Mouse (Mus musculus): ENCODE data around the gene Sema6b. TPM values are rescaled to one million over a fixed set of nuclear protein-coding genes. Genes with fewer than 3 reads are reported as not detected.
A peak's percentile ranks its signal among the peaks of the same experiment; 100 is the strongest.
"Not testable (repeated sequence)": the region's sequence is repeated elsewhere in the genome, so short reads cannot be mapped to it uniquely, and the experiment has no call there.

Sema6b gene
- total and polyA plus RNA-seq, 3 experiments: 8.6 to 12.6 (median 8.9) TPM

- Histone ChIP-seq H3K4me3 (no peak overlapping the region), H3K9ac (ENCODE audit: low read depth, low read length) (no peak overlapping the region), H3K36me3 (ENCODE audit: control insufficient read depth, insufficient read depth, low read length) (no peaks in the 10 kb centered on the region), H3K4me1 (ENCODE audit: control insufficient read depth, insufficient read depth, low read length) (peaks cover 7% of the 10 kb centered on the region), H3K27me3 (ENCODE audit: control insufficient read depth, insufficient read depth, low read length) (no peaks in the 10 kb centered on the region), H3K79me2 (replicated peaks; ENCODE audit: control insufficient read depth, insufficient read depth, low read length) (no peaks in the 10 kb centered on the region), H3K27ac (no peak overlapping the region)
- TF ChIP-seq EP300 (IDR thresholded peaks at IDR 0.05; ENCODE audit: insufficient read depth, low read depth, low read length): no peak
- TF ChIP-seq CTCF (IDR thresholded peaks at IDR 0.05): no peak
- intact Hi-C loops (cut with DNase I): no loop called here
- WGBS: 65% methylated on average over 4 of the region's 4 CpGs
- DNase-seq: peak in 1 of 2 experiments; percentile 18
Measured at GRCm38 (mm10) chr17:56106981-56107380, 33.2 kb downstream of the Sema6b start.

DNA sequence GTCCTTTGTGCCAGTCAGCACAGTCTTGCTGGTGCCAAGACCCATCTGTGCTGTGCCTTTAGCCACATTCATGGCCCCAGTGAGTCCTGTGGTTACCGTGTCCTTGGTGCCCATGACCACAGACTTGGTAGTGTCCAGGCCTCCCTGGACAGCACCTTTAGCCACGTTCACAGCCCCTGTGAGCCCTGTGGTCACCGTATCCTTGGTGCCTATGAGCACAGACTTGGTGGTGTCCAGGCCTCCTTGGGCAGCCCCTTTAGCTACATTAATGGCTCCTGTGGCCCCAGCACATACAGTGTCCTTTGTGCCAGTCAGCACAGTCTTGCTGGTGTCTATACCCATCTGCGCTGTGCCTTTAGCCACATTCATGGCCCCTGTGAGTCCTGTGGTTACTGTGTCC lies 33.7 kb downstream of the Sema6b start:
- not testable (repeated sequence) for H3K79me2 ChIP-seq (replicated peaks; ENCODE audit: control insufficient read depth, insufficient read depth, low read length)

DNA sequence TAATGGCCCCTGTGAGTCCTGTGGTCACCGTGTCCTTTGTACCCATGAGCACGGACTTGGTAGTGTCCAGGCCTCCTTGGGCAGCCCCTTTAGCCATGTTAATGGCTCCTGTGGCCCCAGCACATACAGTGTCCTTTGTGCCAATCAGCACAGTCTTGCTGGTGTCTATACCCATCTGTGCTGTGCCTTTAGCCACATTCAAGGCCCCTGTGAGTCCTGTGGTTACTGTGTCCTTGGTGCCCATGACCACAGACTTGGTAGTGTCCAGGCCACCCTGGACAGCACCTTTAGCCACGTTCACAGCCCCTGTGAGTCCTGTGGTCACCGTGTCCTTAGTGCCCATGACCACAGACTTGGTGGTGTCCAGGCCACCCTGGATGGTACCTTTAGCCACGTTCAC lies 35.3 kb downstream of the Sema6b start:
- intact Hi-C loops (cut with DNase I); H3K4me1 ChIP-seq (ENCODE audit: control insufficient read depth, insufficient read depth, low read length); H3K4me3 ChIP-seq; H3K27ac ChIP-seq; H3K9ac ChIP-seq (ENCODE audit: low read depth, low read length); DNase-seq; H3K36me3 ChIP-seq (ENCODE audit: control insufficient read depth, insufficient read depth, low read length); H3K79me2 ChIP-seq (replicated peaks; ENCODE audit: control insufficient read depth, insufficient read depth, low read length); H3K27me3 ChIP-seq (ENCODE audit: control insufficient read depth, insufficient read depth, low read length): not testable (repeated sequence)
- WGBS: 77% methylated on average over 2 of the region's 5 CpGs

More for the DNA sequence above, 33.7 kb downstream of the Sema6b start:
- 94% methylated on average over 4 of the region's 4 CpGs for WGBS
- H3K27me3 ChIP-seq (ENCODE audit: control insufficient read depth, insufficient read depth, low read length); H3K4me1 ChIP-seq (ENCODE audit: control insufficient read depth, insufficient read depth, low read length); H3K4me3 ChIP-seq; H3K9ac ChIP-seq (ENCODE audit: low read depth, low read length); H3K36me3 ChIP-seq (ENCODE audit: control insufficient read depth, insufficient read depth, low read length); intact Hi-C loops (cut with DNase I); DNase-seq; H3K27ac ChIP-seq: not testable (repeated sequence)

DNA sequence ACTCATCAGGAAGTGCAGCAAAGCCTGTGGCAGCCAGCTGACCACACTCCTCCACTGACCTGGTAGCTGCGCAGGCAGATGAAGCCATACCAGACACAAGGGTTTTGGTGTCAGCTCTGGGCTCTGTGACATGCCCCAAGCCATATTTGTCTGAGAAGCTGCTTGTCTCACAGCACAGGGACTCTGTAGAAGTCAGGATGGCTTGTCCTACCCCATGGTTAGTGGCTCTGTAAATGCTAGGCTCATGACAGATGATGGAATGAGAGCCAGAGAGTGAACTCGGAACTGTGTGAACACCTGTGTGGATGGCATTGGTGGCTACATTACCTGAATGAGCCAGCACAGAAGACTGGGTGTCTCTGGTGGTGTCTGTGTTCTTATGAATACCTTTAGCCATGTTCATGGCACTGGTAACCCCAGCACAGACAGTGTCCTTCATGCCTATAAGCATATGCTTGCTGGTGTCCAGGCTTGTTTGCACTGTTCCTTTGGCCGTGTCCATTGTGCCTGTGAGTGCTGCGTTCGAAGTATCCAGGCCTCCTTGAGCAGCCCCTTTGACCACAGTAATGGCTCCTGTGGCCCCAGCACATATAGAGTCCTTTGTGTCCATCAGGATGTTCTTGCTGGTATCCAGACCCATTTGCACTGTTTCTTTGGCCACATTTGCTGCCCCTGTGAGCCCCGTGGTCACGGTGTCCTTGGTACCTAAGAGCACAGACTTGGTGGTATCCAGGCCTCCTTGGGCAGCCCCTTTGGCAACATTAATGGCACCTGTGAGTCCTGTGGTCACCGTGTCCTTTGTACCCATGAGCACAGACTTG lies 36.5 kb downstream of the Sema6b start:
- no peak for DNase-seq
- Histone ChIP-seq H3K4me1 (ENCODE audit: control insufficient read depth, insufficient read depth, low read length) (peaks cover 4% of the 10 kb centered on the region; the same call in 1 of the 2 replicates), H3K27me3 (ENCODE audit: control insufficient read depth, insufficient read depth, low read length) (no peaks in the 10 kb centered on the region), H3K27ac (no peak overlapping the region; the same call in 1 of the 2 replicates), H3K9ac (ENCODE audit: low read depth, low read length) (no peak overlapping the region), H3K36me3 (ENCODE audit: control insufficient read depth, insufficient read depth, low read length) (no peaks in the 10 kb centered on the region), H3K4me3 (no peak overlapping the region), H3K79me2 (replicated peaks; ENCODE audit: control insufficient read depth, insufficient read depth, low read length) (no peaks in the 10 kb centered on the region)
- intact Hi-C loops (cut with DNase I): no loop called here
- TF ChIP-seq CTCF (IDR thresholded peaks at IDR 0.05): no peak
- TF ChIP-seq EP300 (IDR thresholded peaks at IDR 0.05; ENCODE audit: insufficient read depth, low read depth, low read length): peak; percentile 46
- peak; percentile 55 for TF ChIP-seq POLR2A (IDR thresholded peaks at IDR 0.05; ENCODE audit: insufficient read depth, low read depth, low read length)
- WGBS: 82% methylated on average over 8 of the region's 8 CpGs

GRCm38 (mm10) chr17:56102927-56103326 lies 37.2 kb downstream of the Sema6b start:
- intact Hi-C loops (cut with DNase I): no loop called here
- Histone ChIP-seq H3K9ac (ENCODE audit: low read depth, low read length) (no peak overlapping the region), H3K27ac (no peak overlapping the region; the same call in 1 of the 2 replicates), H3K36me3 (ENCODE audit: control insufficient read depth, insufficient read depth, low read length) (no peaks in the 10 kb centered on the region), H3K4me1 (ENCODE audit: control insufficient read depth, insufficient read depth, low read length) (peaks cover 2% of the 10 kb centered on the region; the same call in 1 of the 2 replicates), H3K4me3 (no peak overlapping the region), H3K79me2 (replicated peaks; ENCODE audit: control insufficient read depth, insufficient read depth, low read length) (no peaks in the 10 kb centered on the region), H3K27me3 (ENCODE audit: control insufficient read depth, insufficient read depth, low read length) (no peaks in the 10 kb centered on the region)
- TF ChIP-seq CTCF (IDR thresholded peaks at IDR 0.05): no peak
- peak; percentile 55 for TF ChIP-seq POLR2A (IDR thresholded peaks at IDR 0.05; ENCODE audit: insufficient read depth, low read depth, low read length)
- no peak for DNase-seq
- WGBS: 89% methylated on average over 9 of the region's 9 CpGs

- H3K36me3 ChIP-seq (ENCODE audit: control insufficient read depth, insufficient read depth, low read length): no peaks in the 10 kb centered on the region
- intact Hi-C loops (cut with DNase I): no loop called here
- H3K27ac ChIP-seq: no peak overlapping the region
Measured at GRCm38 (mm10) chr17:56102158-56102557, 38.0 kb downstream of the Sema6b start.

More at GRCm38 (mm10) chr17:56102158-56102557, 38.0 kb downstream of the Sema6b start:
- Histone ChIP-seq H3K27me3 (ENCODE audit: control insufficient read depth, insufficient read depth, low read length) (no peaks in the 10 kb centered on the region), H3K4me3 (no peak overlapping the region), H3K4me1 (ENCODE audit: control insufficient read depth, insufficient read depth, low read length) (no peaks in the 10 kb centered on the region), H3K9ac (ENCODE audit: low read depth, low read length) (no peak overlapping the region), H3K79me2 (replicated peaks; ENCODE audit: control insufficient read depth, insufficient read depth, low read length) (no peaks in the 10 kb centered on the region)
- no peak for DNase-seq
- WGBS: 92% methylated on average over 5 of the region's 5 CpGs
- TF ChIP-seq EP300 (IDR thresholded peaks at IDR 0.05; ENCODE audit: insufficient read depth, low read depth, low read length) (0 out of 2 replicates have a peak, but pooled peaks have one; percentile 15), POLR2A (IDR thresholded peaks at IDR 0.05; ENCODE audit: insufficient read depth, low read depth, low read length) (peak; percentile 56), CTCF (IDR thresholded peaks at IDR 0.05) (no peak)

Data from heart, adult 2 months (tissue).